Mouse (Mus musculus) forebrain, embryonic 14.5 days (tissue): ENCODE data around the gene Rnf26. TPM values are rescaled to one million over a fixed set of nuclear protein-coding genes. Genes with fewer than 3 reads are reported as not detected.

Experiments
- ATAC-seq: fragments of 200-750 bp; cut with Nextera tagmentation; 2 replicates; pipeline ENCODE4 v1.8.0; 2017; ENCODE audit warnings: mild to moderate bottlenecking, moderate library complexity
- DNase-seq: peaks from one replicate; pipeline ENCODE4 v3.0.0-alpha.2; 2015; ENCODE audit warnings: low spot score
- H3K27ac ChIP-seq: fragments of 300-500 bp; sonication (generic); 2 replicates; pipeline ENCODE4 v1.5.1; 2014; ENCODE audit warnings: low read depth, mild to moderate bottlenecking, control low read depth, low read length, moderate library complexity
- H3K27me3 ChIP-seq: fragments of 300-500 bp; sonication (generic); replicated peaks from 2 replicates; pipeline ENCODE4 v1.6.1; 2014; ENCODE audit warnings: low read length, control low read depth, mixed read lengths; ENCODE audit not compliant: control insufficient read depth, insufficient read depth
- H3K36me3 ChIP-seq: fragments of 300-500 bp; sonication (generic); 2 replicates; pipeline ENCODE4 v1.6.1; 2014; ENCODE audit warnings: low read length, control low read depth; ENCODE audit not compliant: control insufficient read depth, insufficient read depth
- H3K4me1 ChIP-seq: fragments of 300-500 bp; sonication (generic); 2 replicates; pipeline ENCODE4 v1.6.1; 2014; ENCODE audit warnings: antibody characterized with exemption, low read length, control low read depth; ENCODE audit not compliant: control insufficient read depth, insufficient read depth
- H3K4me2 ChIP-seq: fragments of 300-500 bp; sonication (generic); 2 replicates; pipeline ENCODE4 v1.6.1; 2014; ENCODE audit warnings: mild to moderate bottlenecking, control low read depth, low read length
- H3K4me3 ChIP-seq: fragments of 300-500 bp; sonication (generic); 2 replicates; pipeline ENCODE4 v1.5.1; 2014; ENCODE audit warnings: low read depth, low read length, control low read depth
- H3K9ac ChIP-seq: fragments of 300-500 bp; sonication (generic); 2 replicates; pipeline ENCODE4 v1.6.1; 2014; ENCODE audit warnings: mild to moderate bottlenecking, low read length, control low read depth, moderate library complexity
- H3K9me3 ChIP-seq: fragments of 300-500 bp; sonication (generic); replicated peaks from 2 replicates; pipeline ENCODE4 v1.6.1; 2016; ENCODE audit warnings: low read length, control low read depth, mixed read lengths; ENCODE audit not compliant: control insufficient read depth
- WGBS: fragments of 180-500 bp; shearing (Covaris S2); extraction: QIAGEN DNeasy Blood & Tissue Kit; methylation state at CpG from one replicate; pipeline ENCODE4 v1.1.7; 2014; 5-methylcytosine and 5-hydroxymethylcytosine counted together
- polyA plus RNA-seq: library from polyadenylated mRNA; unstranded; fragments of >200 nt; fragmentation: Nextera tagmentation; extraction: Ambion mirVana; gene quantifications from 2 replicates; pipeline ENCODE4 v1.2.1, GENCODE M21; 2014

Gene Rnf26
- polyA plus RNA-seq, 1 experiment from 2014 or later = 31.3 TPM

- DNase-seq = peak; percentile 34
- Histone ChIP-seq H3K27me3 (peaks cover 14% of the 10 kb centered on the region; the same call in 1 of the 2 replicates), H3K9ac (peak overlapping the region; percentile 65), H3K4me2 (peak overlapping the region; percentile 88), H3K36me3 (0 out of 2 replicates have a peak, but pooled peaks cover 9% of the 10 kb centered on the region), H3K27ac (0 out of 2 replicates have a peak overlapping the region, but pooled peaks have one; percentile 36), H3K9me3 (no peaks in the 10 kb centered on the region), H3K4me3 (peak overlapping the region; percentile 45), H3K4me1 (peaks cover 23% of the 10 kb centered on the region)
- ATAC-seq = 0 out of 2 replicates have a peak, but pooled peaks have one; percentile 16
- 47% methylated on average over 7 of the region's 7 CpGs for WGBS
These were observed 22.6 kb upstream of the Rnf26 start for GRCm38 (mm10) chr9:44135731-44136411.

- Histone ChIP-seq H3K4me2 (peak overlapping the region; percentile 88), H3K4me1 (peaks cover 31% of the 10 kb centered on the region), H3K36me3 (0 out of 2 replicates have a peak, but pooled peaks cover 6% of the 10 kb centered on the region), H3K27ac (peak overlapping the region; percentile 36; the same call in 1 of the 2 replicates), H3K27me3 (peaks cover 14% of the 10 kb centered on the region; the same call in 1 of the 2 replicates), H3K9me3 (no peaks in the 10 kb centered on the region), H3K9ac (peak overlapping the region; percentile 65), H3K4me3 (peak overlapping the region; percentile 45)
- DNase-seq (peak; percentile 69), ATAC-seq (peak; percentile 45)
- WGBS = 2% methylated on average over 49 of the region's 49 CpGs
These were observed 21.8 kb upstream of the Rnf26 start for GRCm38 (mm10) chr9:44134851-44135730.

- Histone ChIP-seq H3K4me3 (peak within 1 kb of the TSS; percentile 45), H3K36me3 (0 out of 2 replicates have a peak, but pooled peaks cover under 1% of the 10 kb centered on the region), H3K4me2 (peak within 1 kb of the TSS; percentile 88), H3K9ac (peak within 1 kb of the TSS; percentile 65), H3K27ac (peak within 1 kb of the TSS; percentile 60; the same call in 1 of the 2 replicates), H3K4me1 (peaks cover 34% of the 10 kb centered on the region), H3K9me3 (no peaks in the 10 kb centered on the region), H3K27me3 (peaks cover 14% of the 10 kb centered on the region; the same call in 1 of the 2 replicates)
- DNase-seq (peak; percentile 70), ATAC-seq (peak; percentile 56)
- under 1% methylated on average over 40 of the region's 55 CpGs for WGBS
These were observed 21.0 kb upstream of the Rnf26 start, which contains the start of gene Mcam for GRCm38 (mm10) chr9:44134101-44134850. Gene Mcam, plus strand, starts transcription at chr9:44134469.

GRCm38 (mm10) chr9:44133287-44133686 is 20.0 kb upstream of the Rnf26 start:
- WGBS = 14% methylated on average over 2 of the region's 2 CpGs

GRCm38 (mm10) chr9:44132200-44132599 is 18.9 kb upstream of the Rnf26 start:
- Histone ChIP-seq H3K4me2 (no peak overlapping the region), H3K4me1 (peaks cover 34% of the 10 kb centered on the region), H3K36me3 (no peaks in the 10 kb centered on the region), H3K27ac (no peak overlapping the region), H3K9me3 (no peaks in the 10 kb centered on the region), H3K27me3 (peaks cover 14% of the 10 kb centered on the region; the same call in 1 of the 2 replicates), H3K9ac (no peak overlapping the region), H3K4me3 (no peak overlapping the region)
- no peak for DNase-seq
- 66% methylated on average over 5 of the region's 5 CpGs for WGBS
- ATAC-seq = no peak

More at GRCm38 (mm10) chr9:44133287-44133686, 20.0 kb upstream of the Rnf26 start:
- ATAC-seq (no peak), DNase-seq (no peak)
- Histone ChIP-seq H3K4me3 (no peak overlapping the region), H3K4me1 (peaks cover 34% of the 10 kb centered on the region), H3K36me3 (no peaks in the 10 kb centered on the region), H3K9ac (no peak overlapping the region; the same call in 1 of the 2 replicates), H3K4me2 (peak overlapping the region; percentile 88), H3K27me3 (peaks cover 14% of the 10 kb centered on the region; the same call in 1 of the 2 replicates), H3K9me3 (no peaks in the 10 kb centered on the region), H3K27ac (no peak overlapping the region)

- Histone ChIP-seq H3K4me2 (no peak overlapping the region), H3K4me1 (peaks cover 36% of the 10 kb centered on the region), H3K27me3 (peaks cover 14% of the 10 kb centered on the region; the same call in 1 of the 2 replicates), H3K9ac (no peak overlapping the region), H3K36me3 (no peaks in the 10 kb centered on the region), H3K4me3 (no peak overlapping the region), H3K9me3 (no peaks in the 10 kb centered on the region), H3K27ac (no peak overlapping the region)
- WGBS = 37% methylated on average over 7 of the region's 7 CpGs
- ATAC-seq (no peak), DNase-seq (no peak)
These were observed 17.9 kb upstream of the Rnf26 start for GRCm38 (mm10) chr9:44131276-44131590.

GRCm38 (mm10) chr9:44130581-44131275 is 17.4 kb upstream of the Rnf26 start:
- Histone ChIP-seq H3K27me3 (peaks cover 11% of the 10 kb centered on the region; the same call in 1 of the 2 replicates), H3K4me1 (peaks cover 33% of the 10 kb centered on the region), H3K36me3 (no peaks in the 10 kb centered on the region), H3K27ac (peak overlapping the region; percentile 40; the same call in 1 of the 2 replicates), H3K4me2 (peak overlapping the region; percentile 57), H3K9ac (peak overlapping the region; percentile 51; the same call in 1 of the 2 replicates), H3K4me3 (no peak overlapping the region), H3K9me3 (no peaks in the 10 kb centered on the region)
- 17% methylated on average over 19 of the region's 19 CpGs for WGBS
- no peak for DNase-seq
- ATAC-seq = no peak
